Mouse (Mus musculus) cerebellum, adult 8-10 months (tissue): Measurements from ENCODE around the gene Boc.

ENCODE experiments used
- DNase-seq: peaks from one replicate; pipeline ENCODE4 v3.0.0; 2022

The Boc gene

GRCm38 (mm10) chr16:44526689-44527088 is 32.0 kb downstream of the Boc start:
- peak; percentile 60 for DNase-seq

DNA sequence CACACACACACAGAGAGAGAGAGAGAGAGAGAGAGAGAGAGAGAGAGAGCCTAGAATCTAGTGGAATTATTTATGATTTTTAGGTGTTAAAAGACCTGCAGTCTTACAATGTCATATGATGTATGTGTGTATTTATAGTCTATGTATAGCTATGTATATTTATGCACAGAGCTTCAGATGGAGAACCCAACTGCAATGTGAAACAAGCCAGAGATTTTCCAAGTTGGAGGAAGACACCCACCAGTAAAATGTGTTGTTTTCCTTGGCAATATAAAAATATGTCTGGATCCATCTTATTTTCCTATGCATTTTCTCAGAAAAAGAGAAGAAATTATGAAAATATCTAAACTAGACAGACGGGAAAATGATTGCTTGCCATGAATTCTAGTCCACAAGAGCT is 32.7 kb downstream of the Boc start:
- no peak for DNase-seq

- no peak for DNase-seq
These were observed 35.1 kb downstream of the Boc start for GRCm38 (mm10) chr16:44523595-44523994.

- no peak for DNase-seq
These were observed 42.2 kb downstream of the Boc start for GRCm38 (mm10) chr16:44516498-44516897.

DNA sequence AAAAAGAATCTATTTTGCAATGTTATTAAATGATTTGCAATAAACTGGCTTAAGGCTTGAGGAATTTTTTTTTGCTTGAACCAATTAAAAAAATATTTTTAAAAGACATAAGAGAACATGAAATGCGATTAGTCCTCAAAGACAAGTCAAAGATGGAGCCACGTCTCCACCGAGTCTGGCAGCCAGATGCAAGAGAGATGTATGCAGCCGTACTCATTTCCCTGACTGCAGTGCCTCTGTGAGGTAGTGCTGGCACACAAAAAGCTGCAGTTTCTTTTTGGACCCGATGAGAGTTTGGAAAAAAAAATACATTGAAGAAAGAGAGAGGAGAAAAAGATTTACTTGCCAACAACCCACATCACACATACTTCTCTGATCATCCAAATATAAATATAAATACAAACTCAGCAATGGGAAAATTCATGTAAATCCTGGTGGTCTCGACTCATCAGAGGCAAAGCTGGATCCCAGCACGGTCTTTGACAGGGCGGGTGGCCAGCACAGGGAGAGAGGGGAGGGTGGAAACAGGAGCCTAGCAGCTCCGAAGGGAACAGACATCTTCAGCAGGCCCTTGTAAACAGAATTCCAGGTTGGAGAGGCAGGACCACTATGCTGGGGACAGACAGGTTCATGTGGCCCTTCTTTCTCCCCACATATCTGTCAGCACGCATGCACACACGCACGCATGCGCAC is 48.0 kb downstream of the Boc start:
- no peak for DNase-seq

DNA sequence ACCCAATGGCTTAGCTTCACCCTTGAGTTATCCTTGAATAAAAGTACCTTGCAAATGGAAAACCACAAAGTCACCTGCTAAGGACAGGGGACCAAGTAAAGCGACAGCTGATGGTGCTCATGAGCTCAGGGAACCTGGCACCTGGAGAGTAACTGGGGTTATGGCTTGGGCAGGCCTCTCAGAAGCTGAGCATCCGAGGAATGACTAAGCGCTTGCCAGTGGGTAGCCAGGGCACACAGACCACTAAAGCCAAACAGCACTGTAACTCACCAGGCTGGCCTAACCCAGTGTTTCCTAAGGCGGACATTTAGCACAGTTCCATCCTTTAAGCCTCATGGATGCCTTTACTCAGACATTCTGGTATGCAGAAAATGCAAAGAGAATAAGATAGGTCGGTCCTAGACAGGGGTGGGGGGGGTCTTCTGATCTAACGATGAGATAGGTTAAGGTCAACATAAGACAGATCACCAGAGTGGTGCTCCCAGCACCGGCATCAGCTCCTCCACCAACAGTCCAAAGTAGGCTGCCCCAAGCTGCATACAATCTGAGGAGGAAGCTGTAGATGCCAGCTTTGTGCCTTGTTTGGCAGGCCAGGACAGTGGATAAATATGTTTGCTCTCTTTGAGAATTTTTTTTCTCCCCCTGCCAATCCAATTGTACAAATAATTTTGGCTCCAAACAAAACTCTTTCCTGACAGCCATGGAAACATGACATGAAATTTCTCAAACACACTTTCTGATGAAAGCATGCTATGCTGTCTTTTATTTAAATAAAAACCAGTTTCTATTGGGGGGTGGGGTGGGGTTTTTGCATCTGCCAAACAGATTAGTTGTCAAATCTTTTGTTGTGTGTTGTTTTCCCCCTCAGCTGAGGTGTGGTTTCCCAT is 49.0 kb downstream of the Boc start:
- DNase-seq = peak; percentile 53

DNA sequence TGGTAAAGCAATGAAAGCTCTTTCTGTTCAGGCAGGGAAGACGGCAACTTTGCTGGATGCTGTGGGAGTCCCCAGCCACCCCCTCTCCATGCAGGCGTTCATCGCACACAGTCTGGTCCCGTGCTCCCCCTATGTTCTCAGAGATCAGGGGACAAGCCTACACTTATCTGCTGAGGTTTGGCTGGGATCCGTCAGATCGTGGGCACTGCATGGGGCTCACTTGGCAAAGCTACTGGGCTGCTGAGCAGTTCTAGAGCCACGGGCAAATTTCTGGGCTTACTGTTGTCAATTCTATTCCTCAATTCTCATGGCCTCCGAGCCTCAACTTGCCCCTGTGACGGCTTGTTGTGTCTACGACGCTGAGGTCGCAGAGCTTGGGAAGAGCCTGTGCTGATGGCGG is 49.9 kb downstream of the Boc start:
- DNase-seq = no peak

DNA sequence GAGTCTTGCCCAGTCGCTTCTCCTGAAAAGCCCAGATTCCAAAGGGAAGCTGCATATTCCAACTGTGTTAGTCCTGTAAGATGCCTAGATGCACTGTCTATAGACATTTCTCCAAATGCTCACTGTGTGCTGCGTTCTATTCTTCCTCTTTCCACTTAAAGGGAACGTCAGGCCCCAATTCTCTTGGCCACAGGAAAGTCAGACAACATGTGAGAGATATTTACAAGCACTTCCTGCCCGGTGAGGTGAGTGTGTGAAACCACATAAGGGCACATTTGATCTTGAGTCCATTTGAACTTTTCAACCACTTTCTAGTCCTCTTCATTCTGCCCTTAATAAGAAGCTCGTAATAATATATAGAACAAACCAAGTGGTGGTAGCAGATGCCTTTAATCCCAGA is 50.7 kb downstream of the Boc start:
- DNase-seq = no peak

DNA sequence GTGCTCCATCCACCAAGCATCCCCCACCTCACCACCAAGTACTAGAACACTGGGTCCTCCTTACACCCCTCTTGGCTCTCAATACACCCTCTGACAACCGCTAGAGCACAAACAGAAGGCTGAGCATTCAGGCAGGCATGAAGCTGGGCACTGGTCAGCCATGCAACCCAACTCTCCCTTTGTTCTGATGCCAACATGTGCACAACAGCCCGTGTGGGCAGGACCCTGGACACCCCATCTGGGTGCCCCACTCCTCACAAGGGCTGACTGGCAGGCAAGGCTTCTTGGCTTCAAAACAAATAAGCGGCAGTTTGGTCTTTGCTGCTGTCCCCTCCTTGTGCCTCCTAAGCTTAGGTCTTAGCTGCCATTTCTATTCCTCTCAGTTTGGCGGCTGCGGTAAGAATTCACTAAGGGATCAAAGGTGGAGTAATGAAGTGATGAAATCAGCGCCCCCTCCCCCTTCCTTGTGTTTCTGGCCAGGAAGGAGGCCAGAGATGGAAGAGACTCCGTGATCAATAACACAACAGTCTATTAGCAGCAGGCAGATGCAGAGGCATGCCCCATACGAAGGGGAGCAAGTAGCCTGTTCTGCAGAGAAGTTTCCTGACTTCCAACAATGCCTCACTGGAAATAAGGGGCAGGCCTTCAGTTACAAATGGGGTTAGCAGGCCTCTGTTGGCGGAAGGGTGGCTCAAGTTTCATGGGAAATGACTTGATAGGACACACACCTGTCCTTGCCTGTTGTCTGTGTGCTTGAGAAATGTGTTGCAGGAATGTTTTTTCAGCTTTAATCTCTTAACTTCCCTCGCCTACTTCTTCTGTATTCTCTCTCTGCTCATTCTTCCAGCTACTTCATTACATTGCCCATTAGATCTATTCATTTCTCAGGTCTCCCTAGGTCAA is 51.4 kb downstream of the Boc start:
- DNase-seq = no peak

DNA sequence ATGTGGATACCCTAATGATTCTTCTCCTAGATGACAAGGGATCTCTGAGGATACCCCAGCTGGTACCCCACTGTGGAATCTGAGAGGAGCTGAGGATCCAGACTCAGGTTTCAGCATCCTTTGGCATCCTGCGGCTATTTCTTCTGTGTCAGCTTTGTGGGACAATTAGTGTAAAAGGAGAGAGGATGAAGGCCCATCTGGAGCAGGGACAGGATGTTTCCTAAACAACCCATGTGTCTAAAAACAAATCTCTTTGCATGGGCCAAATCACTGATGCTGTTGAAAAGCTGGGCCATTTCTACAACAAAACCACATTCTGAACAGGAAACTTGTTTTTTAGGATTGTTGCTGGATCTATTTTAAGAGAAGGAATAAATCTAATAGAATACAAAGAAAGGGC is 53.5 kb downstream of the Boc start:
- no peak for DNase-seq

- peak; percentile 59 for DNase-seq
These were observed 55.7 kb downstream of the Boc start for GRCm38 (mm10) chr16:44502895-44503575.

DNA sequence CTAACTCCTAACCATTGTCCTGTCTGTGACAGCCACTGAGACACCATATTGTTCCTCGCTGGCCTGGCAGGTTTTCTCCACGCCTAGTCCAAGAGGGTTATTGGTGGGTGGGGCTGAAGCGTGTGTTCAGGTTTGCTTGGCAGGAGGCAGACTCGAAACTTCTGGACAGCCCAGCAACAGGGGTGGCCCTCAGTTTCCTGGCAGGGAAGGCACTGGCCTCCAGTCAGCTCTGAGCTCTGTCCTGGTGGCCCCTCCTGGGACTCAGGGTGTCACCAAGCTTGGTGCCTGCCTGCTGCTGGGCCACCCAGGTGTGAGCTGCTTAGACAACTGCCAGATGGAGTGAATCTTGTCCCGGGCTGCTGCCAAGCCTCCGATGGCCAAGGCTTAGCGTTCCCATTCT is 56.4 kb downstream of the Boc start:
- DNase-seq = no peak

DNA sequence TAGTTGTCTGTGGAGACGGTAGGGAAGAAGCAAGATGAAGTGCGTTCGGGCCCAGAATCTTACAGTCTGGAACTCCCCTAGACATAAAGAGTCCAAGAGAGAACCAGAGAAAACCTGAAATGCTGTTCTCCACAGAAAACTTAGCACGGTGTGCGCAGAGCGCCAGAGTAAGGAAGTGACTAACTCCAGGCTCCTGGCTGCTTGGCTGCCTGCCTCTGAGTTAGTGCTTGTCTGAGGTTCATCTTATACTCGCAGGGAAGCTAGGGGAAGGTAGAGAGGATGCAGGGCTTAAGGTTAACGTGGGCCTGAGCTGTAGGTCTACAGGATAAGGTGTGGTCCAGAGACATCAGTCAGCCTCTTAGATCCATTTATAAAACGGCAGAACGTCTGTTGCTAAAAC is 56.9 kb downstream of the Boc start:
- no peak for DNase-seq

DNA sequence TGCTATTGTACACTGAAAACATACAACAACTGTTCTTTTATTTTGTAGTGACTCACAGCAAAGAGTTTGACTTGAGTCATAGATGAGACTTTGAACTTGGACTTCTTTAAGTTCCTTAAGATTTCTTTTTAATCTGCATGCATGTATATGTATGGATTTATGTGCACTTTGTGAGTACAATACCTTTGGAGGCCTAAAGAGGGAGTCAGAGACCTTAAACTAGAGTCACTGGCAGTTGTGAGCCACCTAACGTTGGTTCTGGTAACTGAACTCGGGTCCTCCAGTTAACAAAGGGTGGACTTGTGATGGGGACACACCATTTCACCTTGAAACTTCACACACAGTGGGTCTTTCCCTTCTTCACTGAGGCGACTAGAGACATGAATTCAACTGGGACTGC is 60.2 kb downstream of the Boc start:
- no peak for DNase-seq

GRCm38 (mm10) chr16:44496971-44497464 is 61.7 kb downstream of the Boc start:
- DNase-seq = no peak

GRCm38 (mm10) chr16:44494441-44495108 is 64.1 kb downstream of the Boc start:
- peak; percentile 66 for DNase-seq

DNA sequence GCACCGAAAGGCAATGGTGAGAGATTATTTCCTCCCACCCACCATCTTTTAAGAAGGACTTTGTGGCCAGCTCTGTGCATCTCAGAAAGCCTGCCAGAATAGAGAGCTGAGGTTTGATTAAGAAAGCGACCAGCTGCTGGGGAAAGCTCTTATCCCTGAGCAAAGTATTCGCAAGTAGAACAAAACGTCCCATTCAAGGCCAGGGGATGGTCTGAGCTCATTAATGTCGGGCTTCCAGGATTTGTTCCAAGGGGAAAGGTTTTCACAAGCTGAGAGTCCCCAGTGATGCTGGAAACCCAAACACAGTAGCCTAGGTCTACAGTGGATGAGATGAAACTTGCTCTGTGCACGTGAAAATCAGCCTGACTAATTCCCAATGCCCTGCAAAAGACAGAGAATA is 64.8 kb downstream of the Boc start:
- no peak for DNase-seq

- no peak for DNase-seq
These were observed 66.0 kb downstream of the Boc start for GRCm38 (mm10) chr16:44492706-44493105.

GRCm38 (mm10) chr16:44492151-44492550 is 66.5 kb downstream of the Boc start:
- no peak for DNase-seq

GRCm38 (mm10) chr16:44491051-44491450 is 67.6 kb downstream of the Boc start:
- DNase-seq = peak; percentile 11

- DNase-seq = peak; percentile 13
These were observed 71.5 kb downstream of the Boc start for GRCm38 (mm10) chr16:44487194-44487593.

- peak; percentile 24 for DNase-seq
These were observed 72.1 kb downstream of the Boc start for GRCm38 (mm10) chr16:44486612-44487011.
